Mouse (Mus musculus) C2C12 (cell line): ENCODE data around the gene Cdk13. TPM values are rescaled to one million over a fixed set of nuclear protein-coding genes. Genes with fewer than 3 reads are reported as not detected.

ENCODE experiments used
- H3K27me3 ChIP-seq: one replicate; pipeline ENCODE4 v1.6.1; 2011; ENCODE audit not compliant: control insufficient read depth, insufficient read depth, insufficient read length
- H3K36me3 ChIP-seq: one replicate; pipeline ENCODE4 v1.6.1; 2011; ENCODE audit not compliant: control insufficient read depth, insufficient read depth
- H3K4me3 ChIP-seq: one replicate; pipeline ENCODE4 v1.5.1; 2011; ENCODE audit warnings: mild to moderate bottlenecking, control low read depth; ENCODE audit not compliant: poor library complexity, insufficient read depth, severe bottlenecking
- H3K79me2 ChIP-seq: one replicate; pipeline ENCODE4 v1.6.1; 2011; ENCODE audit not compliant: control insufficient read depth, insufficient read depth
- H3K79me3 ChIP-seq: one replicate; pipeline ENCODE4 v1.6.1; 2011; ENCODE audit warnings: low read depth, control low read depth
- H3ac ChIP-seq: one replicate; pipeline ENCODE3; 2011; ENCODE audit warnings: low read depth; ENCODE audit not compliant: control insufficient read depth, insufficient read length
- CEBPB ChIP-seq: IDR thresholded peaks from one replicate; pipeline ENCODE4 v1.6.1; 2011; ENCODE audit warnings: low read depth, mild to moderate bottlenecking, control low read depth, moderate library complexity
- CTCF ChIP-seq: IDR thresholded peaks from one replicate; pipeline ENCODE4 v1.5.1; 2011; ENCODE audit not compliant: control insufficient read depth, insufficient read depth, insufficient read length
- FOSL1 ChIP-seq: IDR thresholded peaks from one replicate; pipeline ENCODE4 v1.8.0; 2011; ENCODE audit warnings: mild to moderate bottlenecking, low read length; ENCODE audit not compliant: poor library complexity, insufficient read depth, severe bottlenecking
- MAX ChIP-seq: IDR thresholded peaks from one replicate; pipeline ENCODE4 v1.6.1; 2011; ENCODE audit warnings: mild to moderate bottlenecking, control low read depth
- MYOD1 ChIP-seq: IDR thresholded peaks from one replicate; pipeline ENCODE4 v1.6.1; 2011; ENCODE audit warnings: low read depth; ENCODE audit not compliant: control insufficient read depth, insufficient read length
- MYOG ChIP-seq: IDR thresholded peaks from one replicate; pipeline ENCODE4 v1.6.1; 2011; ENCODE audit not compliant: control insufficient read depth, insufficient read length; ENCODE audit errors: extremely low read depth
- USF1 ChIP-seq: IDR thresholded peaks from one replicate; pipeline ENCODE4 v1.6.1; 2011; ENCODE audit warnings: low read depth, mild to moderate bottlenecking, control low read depth, moderate library complexity
- polyA plus RNA-seq: library from polyadenylated mRNA; unstranded; fragments of >200 nt; fragmentation: generic; extraction: Trizol; gene quantifications from one replicate; pipeline ENCODE4 v1.2.1, GENCODE M21; 2012; ENCODE audit warnings: missing spikeins

Gene Cdk13
- polyA plus RNA-seq, 1 experiment, result 15.9 TPM

- H3K36me3 ChIP-seq, result peaks cover 41% of the 10 kb centered on the region
- H3K79me2 ChIP-seq, result no peaks in the 10 kb centered on the region
- no peaks in the 10 kb centered on the region for H3K27me3 ChIP-seq
- no peaks in the 10 kb centered on the region for H3K79me3 ChIP-seq
- H3ac ChIP-seq, result no peak overlapping the region
- TF ChIP-seq MAX (no peak), CEBPB (no peak), MYOG (no peak), MYOD1 (no peak), FOSL1 (no peak), USF1 (no peak), CTCF (no peak)
- H3K4me3 ChIP-seq, result no peak overlapping the region
Measured at GRCm38 (mm10) chr13:17727922-17728321, 77.0 kb downstream of the Cdk13 start.

GRCm38 (mm10) chr13:17717357-17717756 is 87.5 kb downstream of the Cdk13 start:
- H3ac ChIP-seq, result no peak overlapping the region
- H3K4me3 ChIP-seq, result no peak overlapping the region
- H3K27me3 ChIP-seq, result no peaks in the 10 kb centered on the region
- no peak for TF ChIP-seq MYOD1
- TF ChIP-seq CEBPB, result no peak
- TF ChIP-seq FOSL1, result no peak
- TF ChIP-seq CTCF, result no peak
- no peaks in the 10 kb centered on the region for H3K79me3 ChIP-seq
- no peaks in the 10 kb centered on the region for H3K79me2 ChIP-seq
- peaks cover 64% of the 10 kb centered on the region for H3K36me3 ChIP-seq

GRCm38 (mm10) chr13:17708784-17709311 is 96.0 kb downstream of the Cdk13 start:
- H3K79me3 ChIP-seq, result peaks cover 16% of the 10 kb centered on the region
- H3K4me3 ChIP-seq, result no peak overlapping the region
- peaks cover 32% of the 10 kb centered on the region for H3K79me2 ChIP-seq
- H3ac ChIP-seq, result no peak overlapping the region
- H3K27me3 ChIP-seq, result no peaks in the 10 kb centered on the region
- peaks cover 13% of the 10 kb centered on the region for H3K36me3 ChIP-seq
- TF ChIP-seq USF1 (no peak), CEBPB (no peak), MYOG (no peak), MYOD1 (no peak), MAX (no peak), CTCF (no peak), FOSL1 (no peak)

GRCm38 (mm10) chr13:17705188-17705826 is 99.6 kb downstream of the Cdk13 start:
- H3ac ChIP-seq, result no peak overlapping the region
- H3K79me2 ChIP-seq, result peaks cover 64% of the 10 kb centered on the region
- H3K27me3 ChIP-seq, result no peaks in the 10 kb centered on the region
- peaks cover 3% of the 10 kb centered on the region for H3K36me3 ChIP-seq
- TF ChIP-seq USF1 (no peak), CTCF (no peak), MYOD1 (no peak), FOSL1 (no peak), CEBPB (no peak), MYOG (no peak), MAX (no peak)
- no peak overlapping the region for H3K4me3 ChIP-seq
- H3K79me3 ChIP-seq, result peaks cover 29% of the 10 kb centered on the region

GRCm38 (mm10) chr13:17702311-17702710 is 102.6 kb downstream of the Cdk13 start:
- no peak overlapping the region for H3K4me3 ChIP-seq
- H3K36me3 ChIP-seq, result peaks cover 11% of the 10 kb centered on the region
- H3K27me3 ChIP-seq, result no peaks in the 10 kb centered on the region
- H3K79me3 ChIP-seq, result peaks cover 42% of the 10 kb centered on the region
- no peak overlapping the region for H3ac ChIP-seq
- H3K79me2 ChIP-seq, result peaks cover 80% of the 10 kb centered on the region
- TF ChIP-seq USF1 (no peak), FOSL1 (no peak), CEBPB (no peak), MYOG (no peak), MYOD1 (no peak), CTCF (no peak), MAX (no peak)

- Histone ChIP-seq H3K79me3 (peaks cover 48% of the 10 kb centered on the region), H3ac (no peak overlapping the region), H3K27me3 (no peaks in the 10 kb centered on the region), H3K36me3 (peaks cover 12% of the 10 kb centered on the region), H3K4me3 (no peak overlapping the region), H3K79me2 (peaks cover 80% of the 10 kb centered on the region)
- no peak for TF ChIP-seq FOSL1
- no peak for TF ChIP-seq CTCF
- TF ChIP-seq CEBPB, result no peak
- no peak for TF ChIP-seq MYOD1
- no peak for TF ChIP-seq MAX
- TF ChIP-seq MYOG, result no peak
- TF ChIP-seq USF1, result no peak
Measured at GRCm38 (mm10) chr13:17701322-17701721, 103.6 kb downstream of the Cdk13 start.
